In genomic region chr16:91441366-91441765, GRCm38 (mm10) we compare ENCODE assay signal across 9 mouse cellular contexts. TPM values are rescaled to one million over a fixed set of nuclear protein-coding genes. Genes with fewer than 3 reads are reported as not detected.
DNase-seq lines count a peak whose midpoint lies in the region; ATAC-seq and TF ChIP-seq lines count a peak whose summit lies in the region.
"Had no signal": no experiment of that assay in that cellular context is flagged by ENCODE, and none has a peak within 500 bp of the region (broad histone marks: within the 10 kb centered on the region; RNA-seq: fewer than 3 reads in every experiment).

No protein-coding gene starts in this region.

- no peaks in the 10 kb centered on the region for H3K27me3 ChIP-seq in embryonic facial prominence, embryonic 14.5 days (replicated peaks; ENCODE audit: control insufficient read depth, insufficient read depth, low read length)
- no peaks in the 10 kb centered on the region for H3K27me3 ChIP-seq in liver, postnatal 0 days (ENCODE audit: insufficient read depth, low read length)

- H3K9me3 ChIP-seq in embryonic facial prominence, embryonic 14.5 days (ENCODE audit: control insufficient read depth, low read length) = no peaks in the 10 kb centered on the region
- no peaks in the 10 kb centered on the region for H3K9me3 ChIP-seq in liver, postnatal 0 days (ENCODE audit: low read length)

- no peak overlapping the region for H3K4me3 ChIP-seq in embryonic facial prominence, embryonic 14.5 days (ENCODE audit: low read depth, low read length)
- no peak overlapping the region for H3K4me3 ChIP-seq in liver, postnatal 0 days (ENCODE audit: low read depth, low read length)

- no peak overlapping the region for H3K27ac ChIP-seq in embryonic facial prominence, embryonic 14.5 days (replicated peaks; ENCODE audit: low read depth, low read length)
- peak overlapping the region; percentile 94 for H3K27ac ChIP-seq in liver, postnatal 0 days (ENCODE audit: low read depth)

- no peak for ATAC-seq in embryonic facial prominence, embryonic 14.5 days (ENCODE audit: low read depth)
- ATAC-seq in liver, postnatal 0 days = peak; percentile 91

- WGBS in embryonic facial prominence, embryonic 14.5 days = 49% methylated on average over 7 of the region's 7 CpGs
- 14% methylated on average over 7 of the region's 7 CpGs for WGBS in liver, postnatal 0 days (ENCODE audit: insufficient replicate concordance)

- TF ChIP-seq CTCF in liver, postnatal 0 days (IDR thresholded peaks at IDR 0.05; ENCODE audit: low read depth) = peak; percentile 64

- H3K4me1 ChIP-seq in embryonic facial prominence, embryonic 14.5 days (ENCODE audit: control insufficient read depth, insufficient read depth, low read length) = no peaks in the 10 kb centered on the region; the same call in 1 of the 2 replicates
- peaks cover 42% of the 10 kb centered on the region for H3K4me1 ChIP-seq in liver, postnatal 0 days (ENCODE audit: insufficient read depth)

- H3K36me3 ChIP-seq in embryonic facial prominence, embryonic 14.5 days (ENCODE audit: control insufficient read depth, insufficient read depth, low read length) = no peaks in the 10 kb centered on the region
- H3K36me3 ChIP-seq in liver, postnatal 0 days (replicated peaks; ENCODE audit: insufficient read depth, low read length) = no peaks in the 10 kb centered on the region

- H3K4me2 ChIP-seq in embryonic facial prominence, embryonic 14.5 days (ENCODE audit: low read depth, low read length) = no peak overlapping the region
- H3K4me2 ChIP-seq in liver, postnatal 0 days (ENCODE audit: low read depth, low read length) = peak overlapping the region; percentile 52

- DNase-seq in ovary, postnatal 36 days (ENCODE audit: low spot score) = peak; percentile 58
- no peak for DNase-seq in ovary, postnatal 14 days (ENCODE audit: low spot score)
- DNase-seq in embryonic facial prominence, embryonic 14.5 days (ENCODE audit: low spot score) = peak; percentile 70
- peak; percentile 83 for DNase-seq in heart, postnatal 4 days
- peak; percentile 86 for DNase-seq in liver, postnatal 0 days
- peak; percentile 63 for DNase-seq in testis, postnatal 10 days (ENCODE audit: low spot score)
- DNase-seq in cerebellum, adult 9-10 months = no peak
- no peak for DNase-seq in left cerebral cortex, adult 18-20 months (ENCODE audit: low spot score in 2 of 2)

- H3K9ac ChIP-seq in embryonic facial prominence, embryonic 14.5 days (ENCODE audit: low read depth, low read length) = no peak overlapping the region
- peak overlapping the region; percentile 17; the same call in 1 of the 2 replicates for H3K9ac ChIP-seq in liver, postnatal 0 days (replicated peaks)

- peak; percentile 94 for TF ChIP-seq EP300 in liver, postnatal 0 days (IDR thresholded peaks at IDR 0.05; ENCODE audit: low read depth)

RNA-seq across cellular contexts. Expression of gene Il10rb, which starts 35.4 kb away (rescaled TPM):
- polyA plus RNA-seq in embryonic facial prominence, embryonic 14.5 days (2014; fragmentation: Nextera tagmentation; extraction: Ambion mirVana) = 32.6 and 33.2 TPM in 2 replicates
- total RNA-seq in heart, postnatal 4 days (2021) = 10 to 100 TPM; 66.2 to 67.4 TPM
- polyA plus RNA-seq in liver, postnatal 0 days (2015; fragmentation: Nextera tagmentation; extraction: Ambion mirVana) = 25.5 and 26.4 TPM in 2 replicates
- total RNA-seq in left cerebral cortex, adult 18-20 months (2021) = 1 to 10 TPM; 9.8 to 9.9 TPM

RNA-seq across cellular contexts. Expression of gene Ifnar1, which starts 43.7 kb away (rescaled TPM):
- 47.3 and 53.7 TPM in 2 replicates for polyA plus RNA-seq in embryonic facial prominence, embryonic 14.5 days (2014; fragmentation: Nextera tagmentation; extraction: Ambion mirVana)
- 10 to 100 TPM; 50.3 to 56.0 TPM for total RNA-seq in heart, postnatal 4 days (2021)
- polyA plus RNA-seq in liver, postnatal 0 days (2015; fragmentation: Nextera tagmentation; extraction: Ambion mirVana) = 16.3 and 16.6 TPM in 2 replicates
- total RNA-seq in left cerebral cortex, adult 18-20 months (2021) = 10 to 100 TPM; 41.7 to 53.2 TPM

RNA-seq across cellular contexts. Expression of gene Gm21970, which starts 49.8 kb away (rescaled TPM):
- polyA plus RNA-seq in embryonic facial prominence, embryonic 14.5 days (2014; fragmentation: Nextera tagmentation; extraction: Ambion mirVana) = not detected in 2 replicates
- total RNA-seq in heart, postnatal 4 days (2021) = not detected
- not detected in 2 replicates for polyA plus RNA-seq in liver, postnatal 0 days (2015; fragmentation: Nextera tagmentation; extraction: Ambion mirVana)
- not detected for total RNA-seq in left cerebral cortex, adult 18-20 months (2021)
- total RNA-seq: left cerebral cortex, postnatal 10 days had no signal

Comparison
In these comparisons a context has a peak if more than half of its experiments do, and no peak if none do; other contexts are left out.
1. DNase-seq: peak in ovary, postnatal 36 days (single experiment), embryonic facial prominence, embryonic 14.5 days (single experiment), heart, postnatal 4 days (single experiment), liver, postnatal 0 days (single experiment) and testis, postnatal 10 days (single experiment); none in ovary, postnatal 14 days (single experiment), cerebellum, adult 9-10 months (single experiment) and left cerebral cortex, adult 18-20 months (0 of 2).
2. RNA of gene Il10rb, which starts 35.4 kb away (total RNA-seq): 66.2 to 67.4 TPM in heart, postnatal 4 days; 9.8 to 9.9 TPM in left cerebral cortex, adult 18-20 months; every median in the first group is over 4 times any median in the second.